Mouse (Mus musculus) ES-Bruce4 (cell line): ENCODE data around the gene Rpl35a.
"Not testable (repeated sequence)": the region's sequence is repeated elsewhere in the genome, so short reads cannot be mapped to it uniquely, and the experiment has no call there.

Experiments used
- CTCF ChIP-seq: IDR thresholded peaks from one replicate; pipeline ENCODE4 v1.8.1; 2011; ENCODE audit warnings: low read depth, low read length
- EP300 ChIP-seq: IDR thresholded peaks from 2 replicates; pipeline ENCODE4 v1.6.1; 2011; ENCODE audit warnings: low read depth, low read length; ENCODE audit not compliant: insufficient read depth
- POLR2A ChIP-seq: IDR thresholded peaks from one replicate; pipeline ENCODE4 v1.8.1; 2011; ENCODE audit warnings: low read length; ENCODE audit not compliant: insufficient read depth

DNA sequence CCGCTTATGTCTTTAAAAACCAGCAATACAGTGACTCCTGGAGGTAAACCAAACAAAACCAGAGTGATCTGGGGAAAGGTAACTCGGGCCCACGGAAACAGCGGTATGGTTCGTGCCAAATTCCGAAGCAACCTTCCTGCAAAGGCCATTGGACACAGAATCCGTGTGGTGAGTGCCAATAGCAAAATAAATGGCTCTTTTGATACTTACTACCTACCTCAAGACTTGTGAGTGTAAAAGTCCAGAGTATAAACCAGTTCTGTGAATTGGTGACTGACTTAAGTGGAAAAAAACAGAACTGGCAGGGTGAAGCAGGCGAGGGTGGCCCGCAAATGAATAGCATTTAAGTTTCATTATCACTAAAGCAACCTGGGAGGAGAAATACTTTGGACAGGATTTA, 2.4 kb downstream of the Rpl35a start:
- TF ChIP-seq CTCF, EP300, POLR2A: not testable (repeated sequence)
